In the genomic region with DNA sequence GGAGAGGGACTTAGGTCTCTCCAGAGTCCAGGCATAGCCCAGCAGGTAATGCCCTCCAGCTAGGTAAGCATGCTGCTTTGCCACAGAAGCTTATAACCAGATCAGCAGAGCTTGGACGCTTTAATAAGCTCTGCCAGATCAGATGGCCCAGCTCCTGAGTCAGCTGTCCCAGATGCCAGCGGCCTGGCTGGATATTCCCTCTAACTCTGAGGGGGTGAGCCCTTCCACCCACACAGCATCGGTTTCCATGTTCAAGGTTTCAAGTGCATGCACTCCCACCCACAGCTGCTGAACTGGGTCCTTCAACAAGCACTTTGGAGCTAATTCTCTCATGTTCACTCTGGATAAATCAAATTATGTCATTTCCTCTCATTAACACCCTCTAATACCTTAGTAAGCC, we compare ENCODE assay signal across 18 mouse cellular contexts.
DNase-seq lines count a peak whose midpoint lies in the region; ATAC-seq lines count a peak whose summit lies in the region.
"Had no signal": no experiment of that assay in that cellular context is flagged by ENCODE, and none has a peak within 500 bp of the region (broad histone marks: within the 10 kb centered on the region; RNA-seq: fewer than 3 reads in every experiment).

No protein-coding gene starts in this region.

- 24% methylated on average over 3 of the region's 3 CpGs for WGBS in kidney, embryonic 15.5 days
- WGBS in limb, embryonic 12.5 days, result 29% methylated on average over 3 of the region's 3 CpGs

- ATAC-seq in kidney, embryonic 15.5 days (replicated peaks; ENCODE audit: low FRiP score), result 0 out of 2 replicates have a peak, but pooled peaks have one; percentile 54
- ATAC-seq in limb, embryonic 12.5 days (ENCODE audit: insufficient number of reproducible peaks, insufficient read depth, low FRiP score, low TSS enrichment, low read depth), result peak; percentile 20; the same call in 1 of the 2 replicates
- ATAC-seq: CD4-positive, CD25-positive, alpha-beta regulatory T cell, adult 4 months; forebrain, embryonic 15.5 days had no signal

- H3K4me3 ChIP-seq in kidney, embryonic 15.5 days (replicated peaks), result no peak overlapping the region
- no peak overlapping the region for H3K4me3 ChIP-seq in limb, embryonic 12.5 days (replicated peaks)
- H3K4me3 ChIP-seq: forebrain, embryonic 15.5 days; gastrocnemius, adult 2 months; liver, embryonic 15.5 days had no signal

- H3K27me3 ChIP-seq in kidney, embryonic 15.5 days, result no peaks in the 10 kb centered on the region
- no peaks in the 10 kb centered on the region for H3K27me3 ChIP-seq in limb, embryonic 12.5 days
- H3K27me3 ChIP-seq: forebrain, embryonic 15.5 days; liver, embryonic 15.5 days had no signal

- peak; percentile 28 for DNase-seq in adrenal gland, adult 2 months
- no peak for DNase-seq in adrenal gland, adult 8-10 months
- no peak for DNase-seq in kidney, adult 11 months
- peak; percentile 15 to 63 for DNase-seq in layer of hippocampus, adult 18-20 months (ENCODE audit: low spot score in 2 of 2)
- DNase-seq in urinary bladder, adult 18-20 months (ENCODE audit: low spot score in 2 of 2), result no peak
- DNase-seq in yolk sac, embryonic 10.5 days (ENCODE audit: low spot score), result no peak
- DNase-seq: cerebellum, postnatal 14 days; embryo, embryonic 11 days; gastrocnemius, adult 2 months; kidney, adult 9 months; lung, postnatal 10 days; right cerebral cortex, postnatal 14 days; thymus, postnatal 14 days had no signal

- no peak overlapping the region for H3K27ac ChIP-seq in kidney, embryonic 15.5 days
- H3K27ac ChIP-seq in limb, embryonic 12.5 days, result no peak overlapping the region
- H3K27ac ChIP-seq: forebrain, embryonic 15.5 days; gastrocnemius, adult 2 months; liver, embryonic 15.5 days had no signal

- no peaks in the 10 kb centered on the region for H3K4me1 ChIP-seq in kidney, embryonic 15.5 days
- peaks cover 9% of the 10 kb centered on the region; the same call in 1 of the 2 replicates for H3K4me1 ChIP-seq in limb, embryonic 12.5 days (replicated peaks)
- H3K4me1 ChIP-seq: forebrain, embryonic 15.5 days; liver, embryonic 15.5 days had no signal

- H3K9me3 ChIP-seq in kidney, embryonic 15.5 days (replicated peaks), result no peaks in the 10 kb centered on the region
- no peaks in the 10 kb centered on the region for H3K9me3 ChIP-seq in limb, embryonic 12.5 days
- H3K9me3 ChIP-seq: forebrain, embryonic 15.5 days; liver, embryonic 15.5 days had no signal

- no peak overlapping the region for H3K4me2 ChIP-seq in kidney, embryonic 15.5 days
- no peak overlapping the region for H3K4me2 ChIP-seq in limb, embryonic 12.5 days
- H3K4me2 ChIP-seq: forebrain, embryonic 15.5 days; liver, embryonic 15.5 days had no signal

- no peaks in the 10 kb centered on the region for H3K36me3 ChIP-seq in kidney, embryonic 15.5 days
- no peaks in the 10 kb centered on the region for H3K36me3 ChIP-seq in limb, embryonic 12.5 days
- H3K36me3 ChIP-seq: forebrain, embryonic 15.5 days; liver, embryonic 15.5 days had no signal

- H3K9ac ChIP-seq in kidney, embryonic 15.5 days, result no peak overlapping the region
- no peak overlapping the region for H3K9ac ChIP-seq in limb, embryonic 12.5 days (replicated peaks)
- H3K9ac ChIP-seq: forebrain, embryonic 15.5 days; liver, embryonic 15.5 days had no signal

Comparison
In these comparisons a context has a peak if more than half of its experiments do, and no peak if none do; other contexts are left out.
1. DNase-seq: peak in adrenal gland, adult 2 months (single experiment) and layer of hippocampus, adult 18-20 months (2 of 2); none in adrenal gland, adult 8-10 months (single experiment), kidney, adult 11 months (single experiment), urinary bladder, adult 18-20 months (0 of 2) and yolk sac, embryonic 10.5 days (single experiment).